Mouse (Mus musculus): ENCODE measurements around the gene Gm17581. TPM values are rescaled to one million over a fixed set of nuclear protein-coding genes. Genes with fewer than 3 reads are reported as not detected.
A peak's percentile ranks its signal among the peaks of the same experiment; 100 is the strongest.

The Gm17581 gene
- polyA plus RNA-seq, 1 experiment from 2014 or later: not detected

- Histone ChIP-seq H3K4me2 (replicated peaks) (no peak overlapping the region), H3K4me3 (no peak overlapping the region), H3K9ac (replicated peaks) (no peak overlapping the region), H3K4me1 (no peaks in the 10 kb centered on the region), H3K9me3 (no peaks in the 10 kb centered on the region), H3K27ac (replicated peaks) (no peak overlapping the region), H3K27me3 (no peaks in the 10 kb centered on the region; the same call in 1 of the 2 replicates), H3K36me3 (no peaks in the 10 kb centered on the region)
- WGBS: 53% methylated on average over 13 of the region's 13 CpGs
- ATAC-seq (ENCODE audit: low FRiP score, low read depth): peak; percentile 47; the same call in 1 of the 2 replicates
Observed at GRCm38 (mm10) chr2:155764679-155765418, 29.2 kb upstream of the Gm17581 start.

DNA sequence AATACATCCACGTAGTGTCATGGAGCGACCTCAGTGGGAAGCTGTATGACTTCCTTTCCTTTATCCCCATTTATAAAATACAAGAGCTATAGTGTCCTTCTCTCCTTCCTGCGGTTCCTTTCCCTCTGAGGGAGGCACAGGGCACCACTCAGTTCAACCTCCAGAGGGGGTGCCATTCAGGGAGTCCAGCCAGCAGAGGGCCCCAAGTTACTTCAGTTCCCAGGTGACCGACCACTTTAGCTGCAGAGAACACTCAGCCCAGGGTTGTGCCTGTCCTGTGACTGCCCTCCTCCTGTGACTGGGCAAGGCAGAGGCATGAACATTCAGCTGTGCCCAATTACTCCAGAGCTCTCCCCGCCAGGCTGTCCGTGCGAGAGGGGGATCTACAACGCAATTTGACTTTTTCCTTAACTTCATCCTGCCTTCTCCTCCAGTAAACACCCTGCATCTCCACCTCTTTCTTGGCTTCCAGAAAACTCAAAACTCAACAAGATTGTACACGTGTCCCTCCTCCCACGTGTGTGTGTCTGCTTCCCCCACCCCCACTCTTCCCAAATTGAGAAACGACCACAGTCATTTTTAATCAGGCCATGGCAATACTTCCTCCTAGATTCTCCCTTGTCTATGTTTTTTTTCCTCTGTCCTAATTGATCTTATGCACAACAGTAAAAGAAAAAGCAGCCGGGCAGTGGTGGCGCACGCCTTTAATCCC lies 21.3 kb upstream of the Gm17581 start:
- Histone ChIP-seq H3K4me3 (no peak overlapping the region), H3K4me2 (replicated peaks) (no peak overlapping the region), H3K27ac (replicated peaks) (no peak overlapping the region), H3K9ac (replicated peaks) (no peak overlapping the region), H3K4me1 (no peaks in the 10 kb centered on the region), H3K27me3 (0 out of 2 replicates have a peak, but pooled peaks cover 7% of the 10 kb centered on the region), H3K36me3 (no peaks in the 10 kb centered on the region), H3K9me3 (no peaks in the 10 kb centered on the region)
- no peak for ATAC-seq (ENCODE audit: low FRiP score, low read depth)
- 63% methylated on average over 14 of the region's 14 CpGs for WGBS

GRCm38 (mm10) chr2:155755746-155756145 lies 20.1 kb upstream of the Gm17581 start:
- H3K27me3 ChIP-seq: peaks cover 18% of the 10 kb centered on the region
- WGBS: 5% methylated on average over 1 of the region's 1 CpGs
- ATAC-seq (ENCODE audit: low FRiP score, low read depth): no peak
- no peaks in the 10 kb centered on the region for H3K36me3 ChIP-seq
- no peaks in the 10 kb centered on the region for H3K9me3 ChIP-seq
- no peak overlapping the region for H3K4me3 ChIP-seq
- peaks cover 8% of the 10 kb centered on the region for H3K4me1 ChIP-seq
- no peak overlapping the region for H3K9ac ChIP-seq (replicated peaks)
- H3K27ac ChIP-seq (replicated peaks): no peak overlapping the region
- no peak overlapping the region for H3K4me2 ChIP-seq (replicated peaks)

GRCm38 (mm10) chr2:155751014-155751786 lies 15.5 kb upstream of the Gm17581 start, which contains the start of gene Procr:
Gene Procr, plus strand, starts transcription at chr2:155751117.
- Histone ChIP-seq H3K9me3 (no peaks in the 10 kb centered on the region), H3K27me3 (peaks cover 20% of the 10 kb centered on the region), H3K36me3 (no peaks in the 10 kb centered on the region), H3K4me1 (peaks cover 8% of the 10 kb centered on the region), H3K4me2 (replicated peaks) (peak within 1 kb of the TSS; percentile 59), H3K9ac (replicated peaks) (peak within 1 kb of the TSS; percentile 46), H3K27ac (replicated peaks) (no peak within 1 kb of the TSS), H3K4me3 (peak within 1 kb of the TSS; percentile 33)
- WGBS: 3% methylated on average over 25 of the region's 25 CpGs
- ATAC-seq (ENCODE audit: low FRiP score, low read depth): no peak

- H3K27ac ChIP-seq (replicated peaks): no peak overlapping the region
- H3K36me3 ChIP-seq: no peaks in the 10 kb centered on the region
- H3K4me3 ChIP-seq: no peak overlapping the region
- no peak overlapping the region for H3K9ac ChIP-seq (replicated peaks)
- no peaks in the 10 kb centered on the region for H3K9me3 ChIP-seq
- 87% methylated on average over 4 of the region's 4 CpGs for WGBS
- no peak for ATAC-seq (ENCODE audit: low FRiP score, low read depth)
- H3K4me1 ChIP-seq: peaks cover 8% of the 10 kb centered on the region
- H3K4me2 ChIP-seq (replicated peaks): no peak overlapping the region
- H3K27me3 ChIP-seq: peaks cover 20% of the 10 kb centered on the region
Observed at GRCm38 (mm10) chr2:155749394-155749793, 13.7 kb upstream of the Gm17581 start.

GRCm38 (mm10) chr2:155745487-155745886 lies 9.8 kb upstream of the Gm17581 start:
- no peak overlapping the region for H3K9ac ChIP-seq (replicated peaks)
- no peaks in the 10 kb centered on the region for H3K4me1 ChIP-seq
- WGBS: 74% methylated on average over 3 of the region's 3 CpGs
- no peaks in the 10 kb centered on the region for H3K36me3 ChIP-seq
- no peak overlapping the region for H3K27ac ChIP-seq (replicated peaks)
- ATAC-seq (ENCODE audit: low FRiP score, low read depth): no peak
- no peaks in the 10 kb centered on the region for H3K9me3 ChIP-seq
- H3K27me3 ChIP-seq: no peaks in the 10 kb centered on the region
- no peak overlapping the region for H3K4me3 ChIP-seq
- H3K4me2 ChIP-seq (replicated peaks): no peak overlapping the region

GRCm38 (mm10) chr2:155743351-155743750 lies 7.7 kb upstream of the Gm17581 start:
- Histone ChIP-seq H3K9ac (replicated peaks) (no peak overlapping the region), H3K4me1 (no peaks in the 10 kb centered on the region), H3K4me2 (replicated peaks) (no peak overlapping the region), H3K27me3 (no peaks in the 10 kb centered on the region), H3K27ac (replicated peaks) (no peak overlapping the region), H3K4me3 (no peak overlapping the region), H3K9me3 (no peaks in the 10 kb centered on the region), H3K36me3 (no peaks in the 10 kb centered on the region)
- no peak for ATAC-seq (ENCODE audit: low FRiP score, low read depth)
- WGBS: 93% methylated on average over 9 of the region's 9 CpGs

DNA sequence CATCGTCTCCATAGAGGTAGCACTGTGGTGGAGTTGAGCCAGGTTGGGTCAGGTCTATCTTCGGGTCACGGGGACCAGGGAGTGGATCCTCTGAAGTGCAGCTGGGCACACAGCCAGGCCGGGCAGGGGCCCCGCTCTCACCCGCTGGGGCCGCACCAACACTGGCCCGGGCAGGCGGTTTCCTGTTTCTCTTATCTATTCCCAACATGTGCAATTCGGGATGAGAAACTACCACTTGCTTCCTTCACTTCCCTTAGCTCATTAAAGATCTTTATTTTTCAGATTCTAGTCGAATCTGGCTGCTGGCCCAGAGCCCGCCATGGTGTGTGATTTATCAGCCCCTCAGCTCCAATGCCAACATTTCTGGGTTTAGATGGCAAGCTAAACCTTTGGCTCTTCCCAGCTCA lies 7.3 kb upstream of the Gm17581 start:
- no peaks in the 10 kb centered on the region for H3K4me1 ChIP-seq
- ATAC-seq (ENCODE audit: low FRiP score, low read depth): no peak
- H3K27ac ChIP-seq (replicated peaks): no peak overlapping the region

DNA sequence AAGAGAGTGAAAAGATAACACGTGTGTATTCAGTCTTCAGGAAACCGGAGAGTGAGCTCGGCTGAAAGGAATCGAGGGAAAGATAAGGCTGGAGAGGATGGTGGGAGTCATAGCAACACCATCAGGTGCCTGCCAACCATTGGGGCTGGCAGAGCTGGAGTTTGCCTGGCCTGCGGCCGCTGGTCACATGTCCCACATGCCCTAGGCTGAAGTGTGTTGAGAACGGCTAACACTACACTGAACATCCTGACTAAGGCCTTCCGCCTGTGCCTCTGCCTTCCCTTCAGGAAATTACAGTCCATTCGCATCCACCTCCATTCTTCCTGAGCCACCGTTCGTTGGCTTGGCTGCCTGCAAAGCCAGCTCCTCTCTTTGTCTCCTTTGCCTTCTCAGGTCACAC lies 6.5 kb upstream of the Gm17581 start:
- ATAC-seq (ENCODE audit: low FRiP score, low read depth): no peak
- no peaks in the 10 kb centered on the region for H3K36me3 ChIP-seq
- H3K4me3 ChIP-seq: no peak overlapping the region
- WGBS: 90% methylated on average over 11 of the region's 11 CpGs
- no peak overlapping the region for H3K27ac ChIP-seq (replicated peaks)
- no peak overlapping the region for H3K4me2 ChIP-seq (replicated peaks)
- H3K9me3 ChIP-seq: no peaks in the 10 kb centered on the region
- H3K9ac ChIP-seq (replicated peaks): no peak overlapping the region
- H3K27me3 ChIP-seq: no peaks in the 10 kb centered on the region
- no peaks in the 10 kb centered on the region for H3K4me1 ChIP-seq

More for the DNA sequence above, 7.3 kb upstream of the Gm17581 start:
- Histone ChIP-seq H3K9me3 (no peaks in the 10 kb centered on the region), H3K36me3 (no peaks in the 10 kb centered on the region), H3K27me3 (no peaks in the 10 kb centered on the region), H3K4me2 (replicated peaks) (no peak overlapping the region), H3K9ac (replicated peaks) (no peak overlapping the region), H3K4me3 (no peak overlapping the region)
- WGBS: 84% methylated on average over 12 of the region's 12 CpGs

- H3K4me1 ChIP-seq: no peaks in the 10 kb centered on the region
Observed at GRCm38 (mm10) chr2:155737803-155738202, 2.1 kb upstream of the Gm17581 start.

DNA sequence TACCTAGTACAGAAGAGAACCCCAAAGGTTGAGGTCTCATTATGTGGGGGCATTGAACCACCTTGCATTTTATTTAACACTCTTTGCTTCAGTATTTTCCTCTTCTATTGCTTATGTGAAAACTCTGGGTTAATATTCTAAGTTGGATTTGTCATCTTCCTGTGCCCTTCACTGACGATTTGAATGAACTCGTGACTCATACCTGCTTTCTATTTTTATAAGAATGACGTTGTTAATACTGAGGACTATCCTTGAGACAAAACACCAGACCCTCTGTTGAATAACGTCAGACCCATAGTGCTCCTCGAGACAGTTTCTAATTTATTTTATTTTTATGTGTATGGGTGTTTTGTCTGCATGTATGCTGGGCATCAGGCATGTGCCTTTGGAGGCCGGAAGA lies 1.3 kb upstream of the Gm17581 start:
- Histone ChIP-seq H3K4me3 (no peak overlapping the region), H3K4me1 (no peaks in the 10 kb centered on the region), H3K9me3 (no peaks in the 10 kb centered on the region), H3K9ac (replicated peaks) (no peak overlapping the region), H3K27me3 (no peaks in the 10 kb centered on the region), H3K36me3 (no peaks in the 10 kb centered on the region), H3K4me2 (replicated peaks) (no peak overlapping the region), H3K27ac (replicated peaks) (no peak overlapping the region)
- 82% methylated on average over 6 of the region's 6 CpGs for WGBS
- no peak for ATAC-seq (ENCODE audit: low FRiP score, low read depth)

More at GRCm38 (mm10) chr2:155737803-155738202, 2.1 kb upstream of the Gm17581 start:
- Histone ChIP-seq H3K27ac (replicated peaks) (no peak overlapping the region), H3K4me3 (no peak overlapping the region), H3K4me2 (replicated peaks) (no peak overlapping the region), H3K27me3 (no peaks in the 10 kb centered on the region), H3K9me3 (no peaks in the 10 kb centered on the region), H3K36me3 (no peaks in the 10 kb centered on the region), H3K9ac (replicated peaks) (no peak overlapping the region)
- ATAC-seq (ENCODE audit: low FRiP score, low read depth): no peak
- 74% methylated on average over 9 of the region's 9 CpGs for WGBS

DNA sequence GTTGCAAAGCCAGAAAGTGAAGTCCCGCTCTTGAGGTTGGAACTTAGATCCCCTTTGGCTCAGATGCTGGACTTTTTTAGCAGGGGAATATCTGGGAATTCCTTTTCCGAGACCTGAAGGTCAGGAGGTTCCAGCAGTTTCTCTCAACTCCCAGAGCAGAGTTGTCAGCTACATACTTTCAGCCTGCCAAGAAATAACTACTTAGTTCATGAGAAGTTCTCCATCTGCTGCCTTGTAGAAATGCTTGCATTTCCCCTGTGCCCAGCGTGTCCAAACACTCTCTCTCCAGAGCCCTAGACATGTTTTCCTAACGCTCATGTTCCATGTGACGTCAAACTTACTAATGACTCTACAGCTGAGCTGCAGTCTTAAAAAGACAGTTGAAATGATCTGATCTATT lies 586 bp downstream of the Gm17581 start:
- 87% methylated on average over 5 of the region's 5 CpGs for WGBS
- Histone ChIP-seq H3K4me3 (no peak overlapping the region), H3K9ac (replicated peaks) (no peak overlapping the region), H3K27ac (replicated peaks) (no peak overlapping the region), H3K36me3 (no peaks in the 10 kb centered on the region), H3K4me1 (no peaks in the 10 kb centered on the region), H3K4me2 (replicated peaks) (no peak overlapping the region), H3K27me3 (no peaks in the 10 kb centered on the region; the same call in 1 of the 2 replicates), H3K9me3 (no peaks in the 10 kb centered on the region)
- no peak for ATAC-seq (ENCODE audit: low FRiP score, low read depth)
